Mouse (Mus musculus) embryonic facial prominence, embryonic 14.5 days (tissue): ENCODE data around the gene Wdr18. TPM values are rescaled to one million over a fixed set of nuclear protein-coding genes. Genes with fewer than 3 reads are reported as not detected.
A peak's percentile ranks its signal among the peaks of the same experiment; 100 is the strongest.
"Not testable (repeated sequence)": the region's sequence is repeated elsewhere in the genome, so short reads cannot be mapped to it uniquely, and the experiment has no call there.

ENCODE experiments used
- ATAC-seq: fragments of 200-750 bp; cut with Nextera tagmentation; 2 replicates; pipeline ENCODE4 v1.8.0; 2017; ENCODE audit warnings: low read depth, moderate number of reproducible peaks, moderate TSS enrichment
- DNase-seq: peaks from one replicate; pipeline ENCODE4 v3.0.0-alpha.2; 2015; ENCODE audit warnings: low spot score
- H3K27ac ChIP-seq: fragments of 300-500 bp; sonication (generic); replicated peaks from 2 replicates; pipeline ENCODE4 v1.5.1; 2014; ENCODE audit warnings: low read depth, mild to moderate bottlenecking, low read length, moderate library complexity
- H3K27me3 ChIP-seq: fragments of 300-500 bp; sonication (generic); replicated peaks from 2 replicates; pipeline ENCODE4 v1.6.1; 2014; ENCODE audit warnings: low read length; ENCODE audit not compliant: control insufficient read depth, insufficient read depth
- H3K36me3 ChIP-seq: fragments of 300-500 bp; sonication (generic); 2 replicates; pipeline ENCODE4 v1.6.1; 2014; ENCODE audit warnings: low read length, mixed read lengths; ENCODE audit not compliant: control insufficient read depth, insufficient read depth
- H3K4me1 ChIP-seq: fragments of 300-500 bp; sonication (generic); 2 replicates; pipeline ENCODE4 v1.6.1; 2014; ENCODE audit warnings: antibody characterized with exemption, low read length; ENCODE audit not compliant: control insufficient read depth, insufficient read depth
- H3K4me2 ChIP-seq: fragments of 300-500 bp; sonication (generic); 2 replicates; pipeline ENCODE4 v1.6.1; 2014; ENCODE audit warnings: low read depth, mild to moderate bottlenecking, low read length, moderate library complexity, mixed read lengths
- H3K4me3 ChIP-seq: fragments of 300-500 bp; sonication (generic); 2 replicates; pipeline ENCODE4 v1.5.1; 2014; ENCODE audit warnings: low read depth, mild to moderate bottlenecking, low read length
- H3K9ac ChIP-seq: fragments of 300-500 bp; sonication (generic); 2 replicates; pipeline ENCODE4 v1.6.1; 2014; ENCODE audit warnings: low read depth, mild to moderate bottlenecking, low read length, moderate library complexity, mixed read lengths
- H3K9me3 ChIP-seq: fragments of 300-500 bp; sonication (generic); 2 replicates; pipeline ENCODE4 v1.6.1; 2016; ENCODE audit warnings: low read length; ENCODE audit not compliant: control insufficient read depth
- WGBS: fragments of 180-500 bp; shearing (Covaris S2); extraction: QIAGEN DNeasy Blood & Tissue Kit; methylation state at CpG from one replicate; pipeline ENCODE4 v1.1.7; 2014; 5-methylcytosine and 5-hydroxymethylcytosine counted together
- polyA plus RNA-seq: library from polyadenylated mRNA; unstranded; fragments of >200 nt; fragmentation: Nextera tagmentation; extraction: Ambion mirVana; gene quantifications from 2 replicates; pipeline ENCODE4 v1.2.1, GENCODE M21; 2014

Wdr18 gene
- polyA plus RNA-seq, 1 experiment from 2014 or later = 97.4 TPM

- DNase-seq (no peak), ATAC-seq (no peak)
- no peak overlapping the region for H3K4me2 ChIP-seq
- H3K27ac ChIP-seq = no peak overlapping the region
- no peaks in the 10 kb centered on the region for H3K27me3 ChIP-seq
- no peak overlapping the region for H3K9ac ChIP-seq
- H3K36me3 ChIP-seq = peaks cover 49% of the 10 kb centered on the region
- WGBS = 84% methylated on average over 18 of the region's 18 CpGs
- no peaks in the 10 kb centered on the region for H3K9me3 ChIP-seq
- no peak overlapping the region for H3K4me3 ChIP-seq
- peaks cover 5% of the 10 kb centered on the region; the same call in 1 of the 2 replicates for H3K4me1 ChIP-seq
These were observed 9.3 kb upstream of the Wdr18 start for GRCm38 (mm10) chr10:79950661-79951060.

GRCm38 (mm10) chr10:79953946-79954345 lies 6.0 kb upstream of the Wdr18 start:
- Histone ChIP-seq H3K27me3 (no peaks in the 10 kb centered on the region), H3K9ac (no peak overlapping the region), H3K4me1 (no peaks in the 10 kb centered on the region), H3K9me3 (no peaks in the 10 kb centered on the region), H3K27ac (no peak overlapping the region), H3K36me3 (peaks cover 37% of the 10 kb centered on the region), H3K4me2 (no peak overlapping the region), H3K4me3 (no peak overlapping the region)
- DNase-seq (no peak), ATAC-seq (no peak)
- WGBS = 91% methylated on average over 6 of the region's 6 CpGs

- Histone ChIP-seq H3K9ac (peak overlapping the region; percentile 30; the same call in 1 of the 2 replicates), H3K4me2 (no peak overlapping the region), H3K36me3 (peaks cover 19% of the 10 kb centered on the region), H3K4me3 (no peak overlapping the region), H3K27ac (no peak overlapping the region), H3K4me1 (peaks cover 1% of the 10 kb centered on the region; the same call in 1 of the 2 replicates), H3K9me3 (no peaks in the 10 kb centered on the region), H3K27me3 (no peaks in the 10 kb centered on the region)
- ATAC-seq = no peak
- DNase-seq = no peak
- 77% methylated on average over 9 of the region's 9 CpGs for WGBS
These were observed 4.3 kb upstream of the Wdr18 start for GRCm38 (mm10) chr10:79955691-79956090.

- no peak overlapping the region for H3K4me2 ChIP-seq
- ATAC-seq = no peak
- H3K27ac ChIP-seq = no peak overlapping the region
- DNase-seq = no peak
- H3K4me3 ChIP-seq = no peak overlapping the region
- peaks cover 9% of the 10 kb centered on the region for H3K36me3 ChIP-seq
- H3K4me1 ChIP-seq = peaks cover 6% of the 10 kb centered on the region
- H3K9ac ChIP-seq = no peak overlapping the region
- 12% methylated on average over 4 of the region's 4 CpGs for WGBS
- H3K27me3 ChIP-seq = no peaks in the 10 kb centered on the region
- no peaks in the 10 kb centered on the region for H3K9me3 ChIP-seq
These were observed 3.3 kb upstream of the Wdr18 start for GRCm38 (mm10) chr10:79956643-79957154.

- peaks cover 6% of the 10 kb centered on the region for H3K4me1 ChIP-seq
- peak; percentile 75 for DNase-seq
- H3K9me3 ChIP-seq = no peaks in the 10 kb centered on the region
- H3K27ac ChIP-seq = no peak overlapping the region
- ATAC-seq = no peak
- no peak overlapping the region; the same call in 1 of the 2 replicates for H3K4me3 ChIP-seq
- 0 out of 2 replicates have a peak overlapping the region, but pooled peaks have one; percentile 31 for H3K4me2 ChIP-seq
- WGBS = 14% methylated on average over 21 of the region's 21 CpGs
- H3K27me3 ChIP-seq = no peaks in the 10 kb centered on the region
- H3K9ac ChIP-seq = no peak overlapping the region
- peaks cover 10% of the 10 kb centered on the region for H3K36me3 ChIP-seq
These were observed 1.7 kb upstream of the Wdr18 start for GRCm38 (mm10) chr10:79958140-79958816.

GRCm38 (mm10) chr10:79959412-79959811 lies 540 bp upstream of the Wdr18 start:
- not testable (repeated sequence) for H3K4me1 ChIP-seq, H3K9ac ChIP-seq, H3K27me3 ChIP-seq, H3K9me3 ChIP-seq, H3K27ac ChIP-seq, DNase-seq
- H3K4me3 ChIP-seq = peak overlapping the region; percentile 99
- 0 out of 2 replicates have a peak, but pooled peaks have one; percentile 31 for ATAC-seq
- 32% methylated on average over 10 of the region's 10 CpGs for WGBS
- H3K4me2 ChIP-seq = peak overlapping the region; percentile 87
- peaks cover 21% of the 10 kb centered on the region for H3K36me3 ChIP-seq

- no peaks in the 10 kb centered on the region for H3K9me3 ChIP-seq
- H3K36me3 ChIP-seq = peaks cover 35% of the 10 kb centered on the region
- no peak for DNase-seq
- ATAC-seq = no peak
- H3K4me1 ChIP-seq = peaks cover 6% of the 10 kb centered on the region
- peak overlapping the region; percentile 99 for H3K4me3 ChIP-seq
- H3K4me2 ChIP-seq = peak overlapping the region; percentile 87
- peak overlapping the region; percentile 85 for H3K9ac ChIP-seq
- H3K27ac ChIP-seq = no peak overlapping the region
- 13% methylated on average over 10 of the region's 10 CpGs for WGBS
- no peaks in the 10 kb centered on the region for H3K27me3 ChIP-seq
These were observed 831 bp downstream of the Wdr18 start for GRCm38 (mm10) chr10:79960671-79961294.

GRCm38 (mm10) chr10:79964727-79965126 lies 4.8 kb downstream of the Wdr18 start:
- ATAC-seq (no peak), DNase-seq (no peak)
- Histone ChIP-seq H3K4me3 (no peak overlapping the region), H3K27me3 (no peaks in the 10 kb centered on the region), H3K9me3 (no peaks in the 10 kb centered on the region), H3K9ac (no peak overlapping the region), H3K4me2 (no peak overlapping the region), H3K36me3 (peaks cover 62% of the 10 kb centered on the region), H3K4me1 (peaks cover 6% of the 10 kb centered on the region), H3K27ac (no peak overlapping the region)
- WGBS = 95% methylated on average over 7 of the region's 7 CpGs
